Mouse (Mus musculus) heart, embryonic 10.5 days (tissue): Measurements from ENCODE around the gene Unc13a. TPM values are rescaled to one million over a fixed set of nuclear protein-coding genes. Genes with fewer than 3 reads are reported as not detected.
A peak's percentile ranks its signal among the peaks of the same experiment; 100 is the strongest.

Experiments
- DNase-seq: peaks from one replicate; pipeline ENCODE4 v3.0.0-alpha.2; 2017; ENCODE audit warnings: low spot score
- H3K27ac ChIP-seq: fragments of 300-500 bp; sonication (generic); 2 replicates; pipeline ENCODE4 v1.5.1; 2016; ENCODE audit warnings: mild to moderate bottlenecking
- H3K27me3 ChIP-seq: fragments of 300-500 bp; sonication (generic); 2 replicates; pipeline ENCODE4 v1.6.1; 2016; ENCODE audit warnings: mild to moderate bottlenecking; ENCODE audit not compliant: poor library complexity, insufficient read depth, severe bottlenecking
- H3K36me3 ChIP-seq: fragments of 300-500 bp; sonication (generic); 2 replicates; pipeline ENCODE4 v1.6.1; 2016; ENCODE audit warnings: mild to moderate bottlenecking, moderate library complexity
- H3K4me1 ChIP-seq: fragments of 300-500 bp; sonication (generic); 2 replicates; pipeline ENCODE4 v1.6.1; 2016; ENCODE audit warnings: mild to moderate bottlenecking
- H3K4me3 ChIP-seq: fragments of 300-500 bp; sonication (generic); 2 replicates; pipeline ENCODE4 v1.5.1; 2016; ENCODE audit warnings: mild to moderate bottlenecking, moderate library complexity
- H3K9me3 ChIP-seq: fragments of 300-500 bp; sonication (generic); 2 replicates; pipeline ENCODE4 v1.6.1; 2016; ENCODE audit warnings: mild to moderate bottlenecking, moderate library complexity
- WGBS: fragments of 180-500 bp; shearing (Covaris S2); methylation state at CpG from one replicate; pipeline ENCODE4 v1.1.7; 2016; 5-methylcytosine and 5-hydroxymethylcytosine counted together
- polyA plus RNA-seq: library from polyadenylated mRNA; unstranded; fragments of >200 nt; fragmentation: Nextera tagmentation; extraction: Ambion mirVana; gene quantifications from 2 replicates; pipeline ENCODE4 v1.2.1, GENCODE M21; 2016

Gene Unc13a
- polyA plus RNA-seq, 1 experiment from 2014 or later, result 0.48 TPM

- DNase-seq, result no peak
- Histone ChIP-seq H3K27ac (no peak overlapping the region), H3K4me3 (no peak overlapping the region), H3K4me1 (no peaks in the 10 kb centered on the region), H3K27me3 (peaks cover 20% of the 10 kb centered on the region), H3K9me3 (no peaks in the 10 kb centered on the region), H3K36me3 (no peaks in the 10 kb centered on the region)
- 78% methylated on average over 9 of the region's 9 CpGs for WGBS
Observed at GRCm38 (mm10) chr8:71645510-71645909, 26.0 kb downstream of the Unc13a start.

- no peaks in the 10 kb centered on the region for H3K36me3 ChIP-seq
- DNase-seq, result no peak
- H3K4me3 ChIP-seq, result no peak overlapping the region
- H3K27ac ChIP-seq, result no peak overlapping the region
- H3K27me3 ChIP-seq, result peaks cover 26% of the 10 kb centered on the region
- 68% methylated on average over 4 of the region's 4 CpGs for WGBS
- H3K4me1 ChIP-seq, result peaks cover 11% of the 10 kb centered on the region; the same call in 1 of the 2 replicates
- H3K9me3 ChIP-seq, result no peaks in the 10 kb centered on the region
Observed at GRCm38 (mm10) chr8:71639318-71639717, 32.2 kb downstream of the Unc13a start.

GRCm38 (mm10) chr8:71638321-71638720 lies 33.2 kb downstream of the Unc13a start:
- no peak for DNase-seq
- no peak overlapping the region for H3K27ac ChIP-seq
- peaks cover 34% of the 10 kb centered on the region for H3K27me3 ChIP-seq
- H3K36me3 ChIP-seq, result no peaks in the 10 kb centered on the region
- 68% methylated on average over 6 of the region's 6 CpGs for WGBS
- H3K9me3 ChIP-seq, result peaks cover under 1% of the 10 kb centered on the region
- no peak overlapping the region for H3K4me3 ChIP-seq
- H3K4me1 ChIP-seq, result peaks cover 20% of the 10 kb centered on the region; the same call in 1 of the 2 replicates

- no peaks in the 10 kb centered on the region for H3K36me3 ChIP-seq
- no peak overlapping the region for H3K4me3 ChIP-seq
- WGBS, result 41% methylated on average over 8 of the region's 8 CpGs
- H3K4me1 ChIP-seq, result peaks cover 20% of the 10 kb centered on the region; the same call in 1 of the 2 replicates
- no peak overlapping the region for H3K27ac ChIP-seq
- peaks cover 43% of the 10 kb centered on the region for H3K27me3 ChIP-seq
- H3K9me3 ChIP-seq, result peaks cover 10% of the 10 kb centered on the region
- DNase-seq, result no peak
Observed at GRCm38 (mm10) chr8:71637149-71638095, 34.1 kb downstream of the Unc13a start.

GRCm38 (mm10) chr8:71633981-71634667 lies 37.4 kb downstream of the Unc13a start:
- Histone ChIP-seq H3K4me3 (peak overlapping the region; percentile 41), H3K4me1 (peaks cover 30% of the 10 kb centered on the region), H3K27me3 (peaks cover 73% of the 10 kb centered on the region), H3K9me3 (peaks cover 12% of the 10 kb centered on the region), H3K27ac (no peak overlapping the region; the same call in 1 of the 2 replicates), H3K36me3 (no peaks in the 10 kb centered on the region)
- DNase-seq, result peak; percentile 87
- 3% methylated on average over 26 of the region's 26 CpGs for WGBS

GRCm38 (mm10) chr8:71633164-71633563 lies 38.4 kb downstream of the Unc13a start:
- WGBS, result 7% methylated on average over 19 of the region's 22 CpGs
- Histone ChIP-seq H3K9me3 (peaks cover 12% of the 10 kb centered on the region), H3K36me3 (no peaks in the 10 kb centered on the region), H3K27me3 (peaks cover 70% of the 10 kb centered on the region), H3K4me3 (peak overlapping the region; percentile 41; the same call in 1 of the 2 replicates), H3K27ac (no peak overlapping the region), H3K4me1 (peaks cover 40% of the 10 kb centered on the region)
- DNase-seq, result no peak

- 61% methylated on average over 2 of the region's 2 CpGs for WGBS
Observed at GRCm38 (mm10) chr8:71631897-71632296, 39.7 kb downstream of the Unc13a start.

GRCm38 (mm10) chr8:71630761-71631160 lies 40.8 kb downstream of the Unc13a start:
- Histone ChIP-seq H3K27me3 (peaks cover 63% of the 10 kb centered on the region), H3K9me3 (peaks cover 12% of the 10 kb centered on the region), H3K36me3 (peaks cover 2% of the 10 kb centered on the region), H3K4me1 (peaks cover 47% of the 10 kb centered on the region), H3K27ac (no peak overlapping the region), H3K4me3 (no peak overlapping the region)
- no peak for DNase-seq
- WGBS, result 86% methylated on average over 6 of the region's 6 CpGs

More at GRCm38 (mm10) chr8:71631897-71632296, 39.7 kb downstream of the Unc13a start:
- Histone ChIP-seq H3K36me3 (no peaks in the 10 kb centered on the region), H3K27me3 (peaks cover 69% of the 10 kb centered on the region), H3K27ac (no peak overlapping the region), H3K4me1 (peaks cover 47% of the 10 kb centered on the region), H3K4me3 (no peak overlapping the region), H3K9me3 (peaks cover 12% of the 10 kb centered on the region)
- DNase-seq, result no peak

- Histone ChIP-seq H3K36me3 (peaks cover 11% of the 10 kb centered on the region), H3K27ac (peak overlapping the region; percentile 87), H3K9me3 (peaks cover 12% of the 10 kb centered on the region), H3K27me3 (peaks cover 54% of the 10 kb centered on the region), H3K4me3 (peak overlapping the region; percentile 64), H3K4me1 (peaks cover 46% of the 10 kb centered on the region)
- 5% methylated on average over 25 of the region's 25 CpGs for WGBS
- no peak for DNase-seq
Observed at GRCm38 (mm10) chr8:71629781-71630212, 41.8 kb downstream of the Unc13a start.

GRCm38 (mm10) chr8:71629096-71629697 lies 42.4 kb downstream of the Unc13a start:
- H3K4me3 ChIP-seq, result peak overlapping the region; percentile 64
- peaks cover 12% of the 10 kb centered on the region for H3K9me3 ChIP-seq
- under 1% methylated on average over 55 of the region's 55 CpGs for WGBS
- peaks cover 17% of the 10 kb centered on the region for H3K36me3 ChIP-seq
- DNase-seq, result peak; percentile 97
- H3K27ac ChIP-seq, result peak overlapping the region; percentile 87
- peaks cover 40% of the 10 kb centered on the region for H3K4me1 ChIP-seq
- peaks cover 48% of the 10 kb centered on the region for H3K27me3 ChIP-seq

GRCm38 (mm10) chr8:71628396-71629095 lies 43.0 kb downstream of the Unc13a start:
- Histone ChIP-seq H3K9me3 (peaks cover 15% of the 10 kb centered on the region), H3K4me3 (peak overlapping the region; percentile 64), H3K36me3 (peaks cover 24% of the 10 kb centered on the region), H3K4me1 (peaks cover 34% of the 10 kb centered on the region), H3K27ac (peak overlapping the region; percentile 87), H3K27me3 (peaks cover 41% of the 10 kb centered on the region)
- WGBS, result 9% methylated on average over 16 of the region's 16 CpGs
- DNase-seq, result no peak
